Mouse (Mus musculus) kidney, postnatal 36 days (tissue): ENCODE measurements around the gene Cspg4.
"Not testable (repeated sequence)": the region's sequence is repeated elsewhere in the genome, so short reads cannot be mapped to it uniquely, and the experiment has no call there.

Source experiments
- DNase-seq, 2 experiments: peaks; one replicate each; pipeline ENCODE4 v3.0.0; 2021 to 2022; ENCODE audit warnings: mixed read lengths in 2 of 2

Gene Cspg4

DNA sequence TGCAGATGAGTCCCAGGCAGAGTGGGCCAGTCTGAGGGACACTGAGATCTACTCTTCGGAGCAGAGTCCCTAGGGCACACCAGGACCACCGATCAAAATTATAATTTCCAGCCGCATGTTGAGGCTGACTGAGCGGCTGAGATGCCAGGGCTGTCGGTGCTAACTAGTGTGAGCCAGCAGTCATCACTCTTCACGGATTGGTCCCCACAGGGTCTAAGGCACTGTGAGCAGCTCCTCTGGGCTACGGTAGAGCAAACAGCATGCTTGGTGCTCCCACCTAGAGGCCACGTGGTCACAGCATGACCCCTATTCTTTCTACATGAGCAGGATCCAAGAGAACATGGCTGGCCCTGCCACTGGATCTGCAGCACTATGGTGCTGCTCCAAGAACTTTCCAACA, 28.5 kb downstream of the Cspg4 start:
- no peak for DNase-seq

GRCm38 (mm10) chr9:56894006-56894405, 29.2 kb downstream of the Cspg4 start:
- DNase-seq: peak in 1 of 2 experiments; percentile 67

- no peak for DNase-seq
Observed at GRCm38 (mm10) chr9:56896779-56897178, 31.9 kb downstream of the Cspg4 start.

- no peak for DNase-seq
Observed at GRCm38 (mm10) chr9:56899409-56899808, 34.6 kb downstream of the Cspg4 start.

DNA sequence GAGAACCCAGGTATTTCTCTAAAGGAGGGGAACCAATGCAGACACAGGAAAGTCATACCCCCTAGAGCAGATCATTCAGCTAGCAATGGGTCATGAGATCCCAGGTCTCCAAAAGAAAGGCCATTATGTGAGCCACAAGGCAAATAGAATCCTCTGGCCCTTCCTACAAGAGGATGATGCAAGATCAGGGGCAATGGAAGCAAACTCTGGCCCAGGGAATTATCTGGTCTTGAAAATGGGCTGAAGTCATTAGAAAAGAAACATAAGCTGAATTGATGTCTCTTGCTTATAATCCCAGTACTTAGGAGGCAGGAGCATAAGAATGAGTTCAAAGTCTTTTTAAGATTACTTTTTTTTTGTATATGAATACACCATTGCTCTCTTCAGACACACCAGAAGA, 35.2 kb downstream of the Cspg4 start:
- DNase-seq: no peak

- DNase-seq: peak; percentile 37 to 46
Observed at GRCm38 (mm10) chr9:56900571-56900970, 35.7 kb downstream of the Cspg4 start.

DNA sequence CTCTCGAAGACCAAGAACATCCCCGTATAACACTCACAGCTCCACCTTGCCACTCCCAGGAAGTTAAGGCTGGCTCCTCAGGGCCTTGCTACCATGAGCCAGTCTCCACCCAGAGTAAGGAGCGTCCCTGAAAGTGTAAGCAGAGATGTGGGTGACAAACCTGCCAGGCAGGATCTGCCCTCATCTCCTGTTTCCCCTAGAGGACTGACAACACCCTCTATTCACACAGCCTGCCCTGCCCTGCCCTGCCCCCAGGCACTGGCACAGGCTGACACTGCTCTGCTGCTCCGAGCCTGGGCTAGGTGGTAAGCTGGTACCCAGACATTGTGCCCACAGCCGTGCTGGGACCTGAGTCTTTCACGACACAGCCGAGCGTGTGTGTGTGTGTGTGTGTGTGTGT, 36.4 kb downstream of the Cspg4 start:
- DNase-seq: no peak

GRCm38 (mm10) chr9:56903662-56904061, 38.8 kb downstream of the Cspg4 start:
- DNase-seq: no peak

DNA sequence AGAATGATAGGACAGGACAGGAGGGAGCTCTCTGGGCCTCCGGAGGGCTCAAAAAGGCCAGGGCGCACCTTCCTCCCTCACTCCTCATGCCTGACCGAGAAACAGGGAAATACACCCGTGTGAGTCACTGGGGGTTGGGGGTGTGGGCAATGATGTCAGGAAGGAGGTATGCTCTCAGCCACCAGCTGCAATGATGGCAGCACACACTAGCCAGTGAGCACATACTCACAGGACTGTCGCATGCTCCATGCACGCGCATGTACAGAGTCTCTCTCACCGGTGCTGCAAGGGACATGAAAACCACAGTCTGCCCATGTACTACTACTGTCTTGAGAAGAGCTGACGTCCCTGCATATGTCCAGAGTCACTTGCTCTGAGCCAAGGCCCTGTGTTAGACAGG, 42.7 kb downstream of the Cspg4 start:
- DNase-seq: no peak

GRCm38 (mm10) chr9:56909991-56910390, 45.2 kb downstream of the Cspg4 start:
- not testable (repeated sequence) for DNase-seq

GRCm38 (mm10) chr9:56911017-56911416, 46.2 kb downstream of the Cspg4 start:
- no peak for DNase-seq

DNA sequence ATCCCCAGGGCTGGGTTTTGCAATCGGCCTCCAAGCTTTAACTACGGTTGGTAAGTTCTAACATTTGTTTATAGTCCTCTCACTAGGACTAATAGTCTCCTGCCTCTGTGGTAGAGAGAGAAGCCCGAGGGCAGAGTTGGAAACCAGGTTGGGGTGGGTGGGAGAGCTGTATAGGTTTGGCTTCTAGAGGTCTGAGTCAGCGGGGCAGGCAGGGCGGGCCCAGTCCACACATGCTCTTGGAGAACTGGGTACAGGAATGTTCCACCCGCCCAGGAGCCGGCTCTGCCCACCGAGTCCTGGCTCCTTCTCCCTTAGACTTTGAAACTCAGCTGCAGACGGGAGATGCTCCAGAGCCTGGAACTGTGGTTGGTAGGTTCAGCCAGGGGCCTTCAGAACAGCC, 49.2 kb downstream of the Cspg4 start:
- no peak for DNase-seq

DNA sequence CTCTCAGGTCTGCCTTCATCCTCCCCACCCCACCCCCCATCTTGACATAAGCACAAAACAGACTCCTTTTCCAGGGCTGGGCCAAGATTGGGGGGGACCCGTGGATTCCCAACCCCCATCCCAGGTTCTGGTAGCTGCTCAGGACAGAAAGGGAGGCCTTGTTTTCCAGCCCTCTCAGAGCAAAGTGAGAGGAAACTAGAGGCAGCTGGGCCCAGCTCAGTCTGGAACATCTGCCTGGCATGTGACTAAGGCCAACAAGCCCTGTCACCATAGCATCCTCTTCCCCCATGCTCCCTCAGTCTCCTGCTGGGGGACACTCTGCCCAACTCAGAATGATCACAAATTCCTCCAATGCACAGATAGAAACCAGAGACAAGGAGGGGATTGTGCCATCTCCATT, 50.3 kb downstream of the Cspg4 start:
- no peak for DNase-seq

GRCm38 (mm10) chr9:56915695-56916410, 51.0 kb downstream of the Cspg4 start:
- peak; percentile 29 to 40 for DNase-seq

- no peak for DNase-seq
Observed at GRCm38 (mm10) chr9:56917131-56917530, 52.3 kb downstream of the Cspg4 start.

- DNase-seq: no peak
Observed at GRCm38 (mm10) chr9:56918466-56918865, 53.6 kb downstream of the Cspg4 start.

- DNase-seq: no peak
Observed at GRCm38 (mm10) chr9:56922746-56923145, 57.9 kb downstream of the Cspg4 start.

GRCm38 (mm10) chr9:56923841-56924650, 59.2 kb downstream of the Cspg4 start:
- DNase-seq: no peak

DNA sequence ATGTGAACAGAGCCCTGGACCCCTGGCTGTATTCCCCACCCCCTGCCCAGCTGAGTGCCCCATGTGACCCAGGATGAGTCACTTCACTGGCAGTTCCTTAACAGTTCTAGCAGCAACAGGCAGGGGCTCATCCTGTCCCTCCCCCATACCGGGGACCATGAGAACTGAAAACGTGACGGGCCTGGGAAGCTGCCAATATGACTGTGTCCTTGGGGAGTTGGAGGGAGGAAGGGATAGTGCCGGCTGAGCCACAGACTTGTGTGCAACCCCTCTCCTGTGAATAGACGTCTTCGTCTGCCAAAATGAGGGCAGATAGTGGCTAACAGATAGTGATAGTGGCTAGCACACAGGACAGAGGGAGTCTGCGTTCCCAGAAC, 59.8 kb downstream of the Cspg4 start:
- DNase-seq: peak; percentile 90 to 92

GRCm38 (mm10) chr9:56925291-56926024, 60.6 kb downstream of the Cspg4 start:
- no peak for DNase-seq

- DNase-seq: no peak
Observed at GRCm38 (mm10) chr9:56926025-56926360, 61.2 kb downstream of the Cspg4 start.

GRCm38 (mm10) chr9:56926387-56926786, 61.6 kb downstream of the Cspg4 start:
- DNase-seq: no peak

DNA sequence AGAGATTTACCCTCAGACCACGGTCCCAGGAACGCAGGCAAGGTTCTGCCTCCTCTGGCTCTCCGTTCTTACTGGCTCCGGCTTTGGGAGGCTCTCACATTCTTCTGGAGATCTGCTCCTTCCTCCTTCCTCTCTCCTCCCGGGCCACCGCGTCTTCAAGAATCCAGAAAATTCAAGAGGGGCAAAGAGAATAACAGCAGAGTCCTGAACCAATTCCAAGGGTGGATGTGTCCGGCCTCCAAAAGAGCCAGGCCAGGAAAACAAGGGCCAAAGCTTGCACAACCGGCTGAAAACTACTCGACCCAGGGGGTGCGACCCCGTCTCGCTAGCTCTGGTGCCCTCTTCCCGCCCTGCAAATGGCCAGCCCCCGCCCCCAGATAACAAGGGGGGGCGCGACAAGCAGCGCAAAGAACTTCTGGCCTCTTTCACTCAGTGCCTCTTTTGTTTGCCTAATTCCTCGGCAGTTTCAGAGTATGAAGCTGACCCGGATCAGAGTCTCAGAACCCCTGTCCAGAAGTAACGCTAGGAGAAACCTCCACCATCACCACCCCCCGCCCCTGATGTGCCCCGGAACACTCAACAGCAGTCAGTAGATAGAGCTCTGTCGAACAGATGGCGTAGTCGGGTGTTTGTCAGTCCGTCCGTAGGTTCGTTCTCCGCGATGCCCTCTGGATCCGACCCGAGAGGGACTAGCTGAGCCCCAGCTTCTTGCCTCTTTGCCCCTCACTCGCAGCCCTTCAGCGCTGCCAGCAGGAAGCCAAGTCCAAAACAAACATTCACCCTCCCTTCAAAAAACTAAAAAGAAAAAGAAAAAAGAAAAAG, 62.6 kb downstream of the Cspg4 start:
- DNase-seq: peak; percentile 67 to 71
